Mouse (Mus musculus): ENCODE measurements around the gene Fam24b. TPM values are rescaled to one million over a fixed set of nuclear protein-coding genes. Genes with fewer than 3 reads are reported as not detected.

Fam24b gene
- total RNA-seq, 4 experiments from 2014 or later = not detected

Other genes starting within 250 kb of the Fam24b start
- not detected for gene 4933402N03Rik, start 183.2 kb downstream of the Fam24b start, total RNA-seq (2022)
- 10 to 100 TPM in 3 of 4 experiments, 1 to 10 TPM in 1; 9.7 to 13.4 (median 11.5) TPM for gene 5430419D17Rik, start 155.1 kb downstream of the Fam24b start, total RNA-seq (2022)
- under 1 TPM; 0.32 to 0.88 (median 0.55) TPM for gene Cuzd1, start 7.2 kb downstream of the Fam24b start, total RNA-seq (2022)
- gene Fam24a, start 4.3 kb upstream of the Fam24b start, total RNA-seq (2022) = not detected
- gene 2310057M21Rik, start 33.2 kb upstream of the Fam24b start, total RNA-seq (2022) = 10 to 100 TPM; 11.8 to 19.8 (median 12.8) TPM
- 10 to 100 TPM; 36.8 to 58.2 (median 47.5) TPM for gene Pstk, start 41.6 kb upstream of the Fam24b start, total RNA-seq (2022)
- 10 to 100 TPM; 34.3 to 41.0 (median 36.3) TPM for gene Ikzf5, start 81.0 kb upstream of the Fam24b start, total RNA-seq (2022)
- gene Acadsb, start 81.1 kb upstream of the Fam24b start, total RNA-seq (2022) = 100 to 1,000 TPM; 230 to 262 (median 243) TPM
- not detected for gene Hmx3, start 213.4 kb upstream of the Fam24b start, total RNA-seq (2022)
- not detected for gene Hmx2, start 219.3 kb upstream of the Fam24b start, total RNA-seq (2022)
- gene Bub3, start 230.7 kb upstream of the Fam24b start, total RNA-seq (2022) = 10 to 100 TPM; 28.6 to 34.8 (median 29.3) TPM